Mouse (Mus musculus): Measurements from ENCODE around the gene Abraxas2. TPM values are rescaled to one million over a fixed set of nuclear protein-coding genes. Genes with fewer than 3 reads are reported as not detected.

Gene Abraxas2
- polyA plus RNA-seq, 1 experiment from 2014 or later, result 43.0 TPM

GRCm38 (mm10) chr7:132921971-132922370 lies 62.9 kb downstream of the Abraxas2 start:
- WGBS, result 38% methylated on average over 3 of the region's 3 CpGs
- no peaks in the 10 kb centered on the region for H3K36me3 ChIP-seq
- H3K27me3 ChIP-seq, result no peaks in the 10 kb centered on the region
- H3K4me2 ChIP-seq (replicated peaks), result no peak overlapping the region
- H3K9me3 ChIP-seq, result 0 out of 2 replicates have a peak, but pooled peaks cover 3% of the 10 kb centered on the region
- H3K9ac ChIP-seq, result no peak overlapping the region
- no peak for ATAC-seq (ENCODE audit: insufficient number of reproducible peaks, insufficient read depth, low FRiP score, low TSS enrichment)
- H3K4me1 ChIP-seq, result no peaks in the 10 kb centered on the region
- H3K4me3 ChIP-seq, result no peak overlapping the region
- H3K27ac ChIP-seq, result no peak overlapping the region

- Histone ChIP-seq H3K27me3 (no peaks in the 10 kb centered on the region), H3K4me2 (replicated peaks) (no peak overlapping the region), H3K4me3 (no peak overlapping the region), H3K36me3 (no peaks in the 10 kb centered on the region), H3K27ac (no peak overlapping the region), H3K9me3 (no peaks in the 10 kb centered on the region), H3K9ac (no peak overlapping the region), H3K4me1 (no peaks in the 10 kb centered on the region)
- WGBS, result 78% methylated on average over 2 of the region's 2 CpGs
- ATAC-seq (ENCODE audit: insufficient number of reproducible peaks, insufficient read depth, low FRiP score, low TSS enrichment), result no peak
Observed at GRCm38 (mm10) chr7:132925227-132925626, 66.2 kb downstream of the Abraxas2 start.

DNA sequence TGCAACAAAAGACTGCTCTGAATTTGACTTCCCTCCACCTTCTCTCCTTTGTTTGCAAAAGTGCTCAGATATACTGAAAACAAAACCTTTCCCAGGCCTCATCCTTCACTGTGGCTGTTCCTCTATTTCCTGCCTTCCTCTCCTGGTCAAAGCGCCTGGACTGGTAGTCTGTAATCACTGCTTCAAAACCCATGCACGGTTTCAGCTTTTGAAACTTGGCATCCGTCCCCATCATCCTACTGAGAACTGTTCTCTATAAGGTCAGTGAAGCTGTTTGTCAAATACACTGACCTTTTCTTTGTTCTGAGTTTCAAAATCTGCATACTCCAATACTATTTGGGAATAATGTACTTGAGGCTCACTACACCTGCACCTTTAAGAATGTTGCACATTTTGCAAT lies 68.2 kb downstream of the Abraxas2 start:
- no peaks in the 10 kb centered on the region for H3K9me3 ChIP-seq
- H3K36me3 ChIP-seq, result no peaks in the 10 kb centered on the region
- no peaks in the 10 kb centered on the region for H3K27me3 ChIP-seq
- no peak overlapping the region for H3K27ac ChIP-seq
- no peak overlapping the region for H3K4me3 ChIP-seq
- H3K4me1 ChIP-seq, result peaks cover under 1% of the 10 kb centered on the region; the same call in 1 of the 2 replicates
- H3K4me2 ChIP-seq (replicated peaks), result no peak overlapping the region
- ATAC-seq (ENCODE audit: insufficient number of reproducible peaks, insufficient read depth, low FRiP score, low TSS enrichment), result no peak
- WGBS, result 69% methylated on average over 3 of the region's 3 CpGs
- no peak overlapping the region for H3K9ac ChIP-seq

DNA sequence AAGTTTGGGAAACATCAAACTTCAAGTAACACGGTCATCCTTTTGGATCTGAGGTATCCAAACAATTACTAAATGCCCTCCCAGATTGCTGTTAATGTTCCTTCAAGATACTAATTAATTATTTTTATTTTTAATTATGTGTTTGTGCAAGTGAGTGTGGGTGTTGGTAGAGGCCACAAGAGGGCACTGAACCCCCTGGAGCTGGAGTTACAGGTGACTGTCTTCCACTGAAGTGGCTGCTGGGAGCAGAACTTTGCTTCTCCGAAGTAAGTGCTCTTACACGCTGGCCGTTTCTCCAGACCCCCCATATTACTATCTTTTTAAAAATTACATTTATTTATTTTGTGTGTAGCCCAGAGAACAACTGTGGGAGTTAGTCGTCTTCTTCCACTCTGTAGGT lies 71.0 kb downstream of the Abraxas2 start:
- ATAC-seq (ENCODE audit: insufficient number of reproducible peaks, insufficient read depth, low FRiP score, low TSS enrichment), result no peak
- H3K27ac ChIP-seq, result no peak overlapping the region
- no peaks in the 10 kb centered on the region for H3K36me3 ChIP-seq
- no peaks in the 10 kb centered on the region for H3K9me3 ChIP-seq
- peak overlapping the region; percentile 92 for H3K4me3 ChIP-seq
- 88% methylated on average over 5 of the region's 5 CpGs for WGBS
- H3K9ac ChIP-seq, result no peak overlapping the region
- H3K4me2 ChIP-seq (replicated peaks), result peak overlapping the region; percentile 65
- no peaks in the 10 kb centered on the region for H3K27me3 ChIP-seq
- peaks cover 8% of the 10 kb centered on the region for H3K4me1 ChIP-seq

DNA sequence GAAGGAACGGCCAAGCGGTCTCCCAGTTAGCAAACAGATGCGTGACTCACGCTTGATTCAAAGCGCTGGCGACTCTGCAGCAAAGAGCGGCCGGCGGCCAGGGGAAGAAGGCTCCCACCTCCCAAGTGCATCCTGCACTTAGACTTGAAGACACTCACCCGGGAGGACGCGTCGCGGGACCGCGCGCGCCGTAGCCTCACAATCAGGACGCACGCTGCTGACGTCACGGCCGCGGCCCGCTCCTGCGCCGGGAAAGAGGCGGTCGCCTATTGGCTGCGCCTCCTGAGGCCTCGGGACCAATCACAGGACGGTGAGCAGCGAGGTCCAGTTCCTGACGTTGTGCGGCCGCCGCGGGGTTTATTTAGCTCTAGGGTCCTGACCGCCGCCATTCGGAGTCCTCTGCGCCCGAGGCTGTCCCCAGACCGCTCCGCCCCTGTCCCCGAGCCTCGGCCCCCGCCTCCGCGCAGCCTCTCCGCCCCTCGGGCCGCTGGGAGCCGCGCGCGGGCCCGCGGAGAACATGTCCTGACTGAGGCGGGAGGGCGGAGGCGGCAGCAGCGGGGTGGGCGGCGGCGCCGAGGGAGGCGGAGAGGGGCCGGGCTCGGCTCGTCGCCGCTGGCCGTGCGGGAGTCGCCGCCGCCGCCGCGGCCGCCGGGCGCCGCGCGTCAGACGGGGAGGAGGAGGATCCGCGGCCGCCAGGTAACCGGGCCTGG lies 72.0 kb downstream of the Abraxas2 start, which contains the start of gene Zranb1:
Gene Zranb1, plus strand, starts transcription at position 293 of the 710 bp plus-strand sequence.
- Histone ChIP-seq H3K4me1 (peaks cover 8% of the 10 kb centered on the region), H3K9ac (peak within 1 kb of the TSS; percentile 96), H3K27me3 (no peaks in the 10 kb centered on the region), H3K4me2 (replicated peaks) (peak within 1 kb of the TSS; percentile 65), H3K9me3 (no peaks in the 10 kb centered on the region), H3K4me3 (peak within 1 kb of the TSS; percentile 92), H3K27ac (peak within 1 kb of the TSS; percentile 98), H3K36me3 (no peaks in the 10 kb centered on the region)
- WGBS, result under 1% methylated on average over 66 of the region's 93 CpGs
- peak; percentile 99 for ATAC-seq (ENCODE audit: insufficient number of reproducible peaks, insufficient read depth, low FRiP score, low TSS enrichment)

DNA sequence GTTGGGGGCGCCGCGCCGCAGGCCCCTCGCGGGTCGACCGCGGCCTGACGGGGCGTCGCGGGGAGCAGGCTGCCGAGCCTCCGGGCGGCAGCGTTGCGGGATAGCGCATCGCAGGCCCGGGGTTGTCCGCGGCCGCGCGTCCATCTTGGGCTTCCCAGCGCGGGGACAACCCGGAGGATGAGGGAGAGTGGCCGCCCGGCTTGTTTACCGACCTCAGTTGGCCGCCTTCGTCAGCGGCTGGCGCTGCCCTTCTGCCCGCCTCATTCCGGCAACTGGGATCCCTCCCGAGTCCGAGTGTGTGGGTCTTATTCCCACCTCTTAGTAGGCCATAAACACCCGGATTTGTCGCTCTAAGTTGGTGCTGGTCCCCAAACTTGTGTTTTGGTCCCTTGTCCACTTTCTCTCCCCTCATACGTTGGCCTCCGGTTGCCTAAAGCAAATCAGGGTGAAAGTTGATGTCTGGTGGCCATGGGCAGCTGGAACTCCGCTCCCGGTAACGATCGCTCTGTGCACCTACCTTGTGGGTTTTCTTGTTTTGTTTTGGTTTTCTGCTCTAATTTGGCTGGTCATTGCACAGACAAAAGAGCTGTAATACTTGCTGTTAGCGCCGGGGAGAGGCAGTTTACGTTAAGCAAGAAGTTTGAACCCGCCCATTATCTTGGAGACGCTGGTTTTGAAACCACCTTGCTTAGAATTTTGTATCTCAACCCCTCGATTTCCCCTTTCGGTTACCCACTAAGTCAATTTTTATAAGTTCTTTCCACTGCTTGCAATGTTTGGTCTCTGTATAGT lies 72.7 kb downstream of the Abraxas2 start:
- Histone ChIP-seq H3K4me3 (peak overlapping the region; percentile 92), H3K4me1 (peaks cover 8% of the 10 kb centered on the region), H3K27me3 (no peaks in the 10 kb centered on the region), H3K27ac (peak overlapping the region; percentile 98), H3K4me2 (replicated peaks) (peak overlapping the region; percentile 65), H3K36me3 (no peaks in the 10 kb centered on the region), H3K9ac (peak overlapping the region; percentile 96), H3K9me3 (no peaks in the 10 kb centered on the region)
- ATAC-seq (ENCODE audit: insufficient number of reproducible peaks, insufficient read depth, low FRiP score, low TSS enrichment), result peak; percentile 11; the same call in 1 of the 2 replicates
- under 1% methylated on average over 55 of the region's 55 CpGs for WGBS

DNA sequence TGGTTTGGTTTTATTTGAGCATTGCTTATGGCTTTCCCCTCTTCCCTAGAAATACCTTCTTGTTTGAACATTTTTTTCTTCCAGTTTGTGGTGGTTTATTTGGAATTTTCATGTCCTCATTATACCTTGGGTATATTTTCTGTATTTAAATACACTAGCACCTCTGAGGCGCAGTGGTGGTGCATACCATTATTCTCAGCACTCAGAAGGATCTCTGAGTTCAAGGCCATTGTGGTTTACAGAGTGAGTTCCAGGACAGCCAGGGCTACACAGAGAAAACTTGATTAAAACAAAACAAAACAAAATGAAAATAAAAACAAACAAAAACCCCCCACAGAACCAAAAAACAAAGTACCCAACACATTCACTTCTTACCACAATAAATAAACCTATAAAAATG lies 74.3 kb downstream of the Abraxas2 start:
- no peak overlapping the region for H3K4me2 ChIP-seq (replicated peaks)
- H3K27ac ChIP-seq, result no peak overlapping the region
- WGBS, result 88% methylated on average over 1 of the region's 1 CpGs
- no peaks in the 10 kb centered on the region for H3K36me3 ChIP-seq
- H3K4me1 ChIP-seq, result peaks cover 8% of the 10 kb centered on the region
- ATAC-seq (ENCODE audit: insufficient number of reproducible peaks, insufficient read depth, low FRiP score, low TSS enrichment), result no peak
- no peak overlapping the region for H3K4me3 ChIP-seq
- no peaks in the 10 kb centered on the region for H3K27me3 ChIP-seq
- no peaks in the 10 kb centered on the region for H3K9me3 ChIP-seq
- no peak overlapping the region for H3K9ac ChIP-seq

Other genes with a start within 250 kb of the Abraxas2 start
- 16.2 and 17.8 TPM in 2 replicates for gene Lhpp, start 248.6 kb upstream of the Abraxas2 start, polyA plus RNA-seq (2016; fragmentation: Nextera tagmentation; extraction: Ambion mirVana)
- 23.6 and 27.0 TPM in 2 replicates for gene Fam53b, start 45.3 kb upstream of the Abraxas2 start, polyA plus RNA-seq (2016; fragmentation: Nextera tagmentation; extraction: Ambion mirVana)
- 75.7 and 79.1 TPM in 2 replicates for gene Eef1akmt2, start 6.6 kb upstream of the Abraxas2 start, polyA plus RNA-seq (2016; fragmentation: Nextera tagmentation; extraction: Ambion mirVana)
- gene Zranb1, start 71.9 kb downstream of the Abraxas2 start, polyA plus RNA-seq (2016; fragmentation: Nextera tagmentation; extraction: Ambion mirVana), result 16.0 and 18.5 TPM in 2 replicates